Mouse (Mus musculus): ENCODE results near the gene Gls2. TPM values are rescaled to one million over a fixed set of nuclear protein-coding genes. Genes with fewer than 3 reads are reported as not detected.
"Not testable (repeated sequence)": the region's sequence is repeated elsewhere in the genome, so short reads cannot be mapped to it uniquely, and the experiment has no call there.

Gls2 gene
- polyA plus RNA-seq, 1 experiment = 1.1 TPM

- Histone ChIP-seq H3ac (ENCODE audit: control insufficient read depth, insufficient read length) (no peak overlapping the region), H3K27me3 (ENCODE audit: control insufficient read depth, insufficient read depth, insufficient read length) (no peaks in the 10 kb centered on the region), H3K4me3 (no peak overlapping the region), H3K36me3 (ENCODE audit: control insufficient read depth, insufficient read depth) (no peaks in the 10 kb centered on the region), H3K4me2 (ENCODE audit: low read depth) (peak overlapping the region; percentile 8), H3K79me2 (ENCODE audit: control insufficient read depth, insufficient read depth) (no peaks in the 10 kb centered on the region)
- TF ChIP-seq SRF (IDR thresholded peaks at IDR 0.05; ENCODE audit: control insufficient read depth, insufficient read length, low read depth) (no peak), POLR2AphosphoS2 (IDR thresholded peaks at IDR 0.05; ENCODE audit: insufficient read length, low read depth) (no peak), CEBPB (IDR thresholded peaks at IDR 0.05; ENCODE audit: insufficient read depth, poor library complexity, severe bottlenecking) (no peak), USF1 (IDR thresholded peaks at IDR 0.05; ENCODE audit: low read depth) (no peak), MAX (IDR thresholded peaks at IDR 0.05; ENCODE audit: low read depth) (no peak), POLR2A (IDR thresholded peaks at IDR 0.05; ENCODE audit: insufficient read length, low read depth) (no peak), E2F4 (IDR thresholded peaks at IDR 0.05; ENCODE audit: insufficient read depth) (no peak), REST (IDR thresholded peaks at IDR 0.05; ENCODE audit: insufficient read depth, insufficient read length) (no peak), TCF12 (IDR thresholded peaks at IDR 0.05; ENCODE audit: insufficient read depth, poor library complexity, severe bottlenecking) (no peak), MYOG (IDR thresholded peaks at IDR 0.05; ENCODE audit: control insufficient read depth in 1 of 3, insufficient read depth in 1 of 3, insufficient read length in 2 of 3, low read depth in 2 of 3) (no peak), TCF3 (IDR thresholded peaks at IDR 0.05; ENCODE audit: insufficient read length, low read depth) (no peak), MYOD1 (IDR thresholded peaks at IDR 0.05; ENCODE audit: control insufficient read depth in 1 of 3, insufficient read length in 2 of 3, low read depth in 2 of 3) (no peak)
Observed at GRCm38 (mm10) chr10:128212871-128213323, 18.6 kb downstream of the Gls2 start.

- not testable (repeated sequence) for H3ac ChIP-seq (ENCODE audit: control insufficient read depth, insufficient read length); H3K36me3 ChIP-seq (ENCODE audit: control insufficient read depth, insufficient read depth); H3K27me3 ChIP-seq (ENCODE audit: control insufficient read depth, insufficient read depth, insufficient read length); H3K4me3 ChIP-seq; H3K4me2 ChIP-seq (ENCODE audit: low read depth); H3K79me2 ChIP-seq (ENCODE audit: control insufficient read depth, insufficient read depth)
Observed at GRCm38 (mm10) chr10:128214112-128214511, 19.9 kb downstream of the Gls2 start.

- no peaks in the 10 kb centered on the region for H3K79me2 ChIP-seq (ENCODE audit: control insufficient read depth, insufficient read depth)
- H3K36me3 ChIP-seq (ENCODE audit: control insufficient read depth, insufficient read depth) = no peaks in the 10 kb centered on the region
- H3K4me2 ChIP-seq (ENCODE audit: low read depth) = no peak overlapping the region
- no peak for TF ChIP-seq POLR2A (IDR thresholded peaks at IDR 0.05; ENCODE audit: insufficient read length, low read depth)
- TF ChIP-seq MAX (IDR thresholded peaks at IDR 0.05; ENCODE audit: low read depth) = no peak
- TF ChIP-seq SRF (IDR thresholded peaks at IDR 0.05; ENCODE audit: control insufficient read depth, insufficient read length, low read depth) = no peak
- no peak for TF ChIP-seq TCF3 (IDR thresholded peaks at IDR 0.05; ENCODE audit: insufficient read length, low read depth)
- TF ChIP-seq TCF12 (IDR thresholded peaks at IDR 0.05; ENCODE audit: insufficient read depth, poor library complexity, severe bottlenecking) = no peak
- TF ChIP-seq POLR2AphosphoS2 (IDR thresholded peaks at IDR 0.05; ENCODE audit: insufficient read length, low read depth) = no peak
- TF ChIP-seq MYOD1 (IDR thresholded peaks at IDR 0.05; ENCODE audit: control insufficient read depth in 1 of 3, insufficient read length in 2 of 3, low read depth in 2 of 3) = no peak
- no peak for TF ChIP-seq MYOG (IDR thresholded peaks at IDR 0.05; ENCODE audit: control insufficient read depth in 1 of 3, insufficient read depth in 1 of 3, insufficient read length in 2 of 3, low read depth in 2 of 3)
- no peak for TF ChIP-seq REST (IDR thresholded peaks at IDR 0.05; ENCODE audit: insufficient read depth, insufficient read length)
- TF ChIP-seq E2F4 (IDR thresholded peaks at IDR 0.05; ENCODE audit: insufficient read depth) = no peak
- TF ChIP-seq USF1 (IDR thresholded peaks at IDR 0.05; ENCODE audit: low read depth) = no peak
- no peak for TF ChIP-seq CEBPB (IDR thresholded peaks at IDR 0.05; ENCODE audit: insufficient read depth, poor library complexity, severe bottlenecking)
- H3K4me3 ChIP-seq = no peak overlapping the region
- H3ac ChIP-seq (ENCODE audit: control insufficient read depth, insufficient read length) = no peak overlapping the region
- H3K27me3 ChIP-seq (ENCODE audit: control insufficient read depth, insufficient read depth, insufficient read length) = no peaks in the 10 kb centered on the region
Observed at GRCm38 (mm10) chr10:128214981-128215380, 20.7 kb downstream of the Gls2 start.

GRCm38 (mm10) chr10:128218387-128219117, 24.3 kb downstream of the Gls2 start:
- H3K79me2 ChIP-seq (ENCODE audit: control insufficient read depth, insufficient read depth) = no peaks in the 10 kb centered on the region
- no peaks in the 10 kb centered on the region for H3K27me3 ChIP-seq (ENCODE audit: control insufficient read depth, insufficient read depth, insufficient read length)
- no peaks in the 10 kb centered on the region for H3K36me3 ChIP-seq (ENCODE audit: control insufficient read depth, insufficient read depth)
- no peak overlapping the region for H3K4me2 ChIP-seq (ENCODE audit: low read depth)
- no peak for TF ChIP-seq USF1 (IDR thresholded peaks at IDR 0.05; ENCODE audit: low read depth)
- TF ChIP-seq MYOD1 (IDR thresholded peaks at IDR 0.05; ENCODE audit: control insufficient read depth in 1 of 3, insufficient read length in 2 of 3, low read depth in 2 of 3) = no peak
- TF ChIP-seq MAX (IDR thresholded peaks at IDR 0.05; ENCODE audit: low read depth) = no peak
- no peak for TF ChIP-seq MYOG (IDR thresholded peaks at IDR 0.05; ENCODE audit: control insufficient read depth in 1 of 3, insufficient read depth in 1 of 3, insufficient read length in 2 of 3, low read depth in 2 of 3)
- TF ChIP-seq TCF12 (IDR thresholded peaks at IDR 0.05; ENCODE audit: insufficient read depth, poor library complexity, severe bottlenecking) = no peak
- H3ac ChIP-seq (ENCODE audit: control insufficient read depth, insufficient read length) = no peak overlapping the region
- no peak overlapping the region for H3K4me3 ChIP-seq

- Histone ChIP-seq H3K27me3 (ENCODE audit: control insufficient read depth, insufficient read depth, insufficient read length) (no peaks in the 10 kb centered on the region), H3K36me3 (ENCODE audit: control insufficient read depth, insufficient read depth) (no peaks in the 10 kb centered on the region), H3K4me2 (ENCODE audit: low read depth) (no peak overlapping the region), H3K4me3 (no peak overlapping the region), H3K79me2 (ENCODE audit: control insufficient read depth, insufficient read depth) (no peaks in the 10 kb centered on the region), H3ac (ENCODE audit: control insufficient read depth, insufficient read length) (no peak overlapping the region)
- TF ChIP-seq POLR2AphosphoS2 (IDR thresholded peaks at IDR 0.05; ENCODE audit: insufficient read length, low read depth) = no peak
- TF ChIP-seq POLR2A (IDR thresholded peaks at IDR 0.05; ENCODE audit: insufficient read length, low read depth) = no peak
- TF ChIP-seq REST (IDR thresholded peaks at IDR 0.05; ENCODE audit: insufficient read depth, insufficient read length) = no peak
- TF ChIP-seq TCF3 (IDR thresholded peaks at IDR 0.05; ENCODE audit: insufficient read length, low read depth) = no peak
Observed at GRCm38 (mm10) chr10:128221533-128222286, 27.5 kb downstream of the Gls2 start.
